Mouse (Mus musculus) common myeloid progenitor, adult 5-6 weeks (primary cell): ENCODE measurements around the gene Slc50a1. TPM values are rescaled to one million over a fixed set of nuclear protein-coding genes. Genes with fewer than 3 reads are reported as not detected.

ENCODE experiments used
- total RNA-seq: library from RNA; stranded (forward); fragments of 200-1000, 187-1606 nt; gene quantifications from 2 replicates; pipeline ENCODE4 v1.2.3, GENCODE M21; 2017

The Slc50a1 gene
- total RNA-seq, 1 experiment from 2014 or later: 65.3 TPM

Other genes starting within 250 kb of the Slc50a1 start
- gene Rusc1, start 177.3 kb downstream of the Slc50a1 start, total RNA-seq: 15.8 and 18.3 TPM in 2 replicates
- gene Gm43738, start 169.5 kb downstream of the Slc50a1 start, total RNA-seq: not detected in 2 replicates
- 102 and 103 TPM in 2 replicates for gene Fdps, start 168.6 kb downstream of the Slc50a1 start, total RNA-seq
- gene Pklr, start 134.4 kb downstream of the Slc50a1 start, total RNA-seq: 44.1 and 92.6 TPM in 2 replicates
- gene Hcn3, start 110.4 kb downstream of the Slc50a1 start, total RNA-seq: 0.37 and 0.53 TPM in 2 replicates
- 48.5 and 80.8 TPM in 2 replicates for gene Clk2, start 105.8 kb downstream of the Slc50a1 start, total RNA-seq
- gene Scamp3, start 93.1 kb downstream of the Slc50a1 start, total RNA-seq: 29.2 and 46.9 TPM in 2 replicates
- gene Fam189b, start 87.4 kb downstream of the Slc50a1 start, total RNA-seq: 4.5 and 8.6 TPM in 2 replicates
- gene Gba, start 67.6 kb downstream of the Slc50a1 start, total RNA-seq: 37.8 and 41.5 TPM in 2 replicates
- gene Thbs3, start 55.4 kb downstream of the Slc50a1 start, total RNA-seq: 0.09 TPM in 1 of 2 replicates, not detected in the other
- gene Mtx1, start 43.5 kb downstream of the Slc50a1 start, total RNA-seq: 81.9 and 104 TPM in 2 replicates
- 0.29 TPM in 1 of 2 replicates, not detected in the other for gene Muc1, start 41.5 kb downstream of the Slc50a1 start, total RNA-seq
- 142 and 159 TPM in 2 replicates for gene Krtcap2, start 24.6 kb downstream of the Slc50a1 start, total RNA-seq
- gene Trim46, start 24.3 kb downstream of the Slc50a1 start, total RNA-seq: 0.49 and 7.1 TPM in 2 replicates
- 63.6 and 66.6 TPM in 2 replicates for gene Dpm3, start 11.2 kb downstream of the Slc50a1 start, total RNA-seq
- gene Efna1, start 10.6 kb upstream of the Slc50a1 start, total RNA-seq: not detected in 2 replicates
- gene Efna3, start 52.4 kb upstream of the Slc50a1 start, total RNA-seq: not detected in 2 replicates
- gene Efna4, start 67.5 kb upstream of the Slc50a1 start, total RNA-seq: 1.7 and 3.8 TPM in 2 replicates
- gene Adam15, start 79.4 kb upstream of the Slc50a1 start, total RNA-seq: 34.0 and 35.2 TPM in 2 replicates
- gene Dcst2, start 91.4 kb upstream of the Slc50a1 start, total RNA-seq: not detected in 2 replicates
- 0.09 TPM in 1 of 2 replicates, not detected in the other for gene Dcst1, start 94.7 kb upstream of the Slc50a1 start, total RNA-seq
- gene Zbtb7b, start 124.2 kb upstream of the Slc50a1 start, total RNA-seq: 5.0 and 5.3 TPM in 2 replicates
- 1.6 TPM in 1 of 2 replicates, not detected in the other for gene Lenep, start 132.2 kb upstream of the Slc50a1 start, total RNA-seq
- 7.1 and 12.0 TPM in 2 replicates for gene Flad1, start 141.3 kb upstream of the Slc50a1 start, total RNA-seq
- 151 and 194 TPM in 2 replicates for gene Cks1b, start 147.8 kb upstream of the Slc50a1 start, total RNA-seq
- 28.2 and 41.0 TPM in 2 replicates for gene Shc1, start 147.9 kb upstream of the Slc50a1 start, total RNA-seq
- 13.5 and 13.9 TPM in 2 replicates for gene Pygo2, start 159.6 kb upstream of the Slc50a1 start, total RNA-seq
- 13.6 and 21.3 TPM in 2 replicates for gene Pbxip1, start 166.1 kb upstream of the Slc50a1 start, total RNA-seq
- gene Pmvk, start 184.0 kb upstream of the Slc50a1 start, total RNA-seq: 20.7 and 22.1 TPM in 2 replicates
- gene Kcnn3, start 249.6 kb upstream of the Slc50a1 start, total RNA-seq: not detected in 2 replicates